Mouse (Mus musculus) C2C12 (cell line): ENCODE results near the gene Palmd. TPM values are rescaled to one million over a fixed set of nuclear protein-coding genes. Genes with fewer than 3 reads are reported as not detected.

Source experiments
- H3K27me3 ChIP-seq: one replicate; pipeline ENCODE4 v1.6.1; 2011; ENCODE audit not compliant: control insufficient read depth, insufficient read depth, insufficient read length
- H3K36me3 ChIP-seq: one replicate; pipeline ENCODE4 v1.6.1; 2011; ENCODE audit not compliant: control insufficient read depth, insufficient read depth
- H3K4me3 ChIP-seq: one replicate; pipeline ENCODE4 v1.5.1; 2011; ENCODE audit warnings: mild to moderate bottlenecking, control low read depth; ENCODE audit not compliant: poor library complexity, insufficient read depth, severe bottlenecking
- H3K79me2 ChIP-seq: one replicate; pipeline ENCODE4 v1.6.1; 2011; ENCODE audit not compliant: control insufficient read depth, insufficient read depth
- H3K79me3 ChIP-seq: one replicate; pipeline ENCODE4 v1.6.1; 2011; ENCODE audit warnings: low read depth, control low read depth
- H3ac ChIP-seq: one replicate; pipeline ENCODE3; 2011; ENCODE audit warnings: low read depth; ENCODE audit not compliant: control insufficient read depth, insufficient read length
- CEBPB ChIP-seq: IDR thresholded peaks from one replicate; pipeline ENCODE4 v1.6.1; 2011; ENCODE audit warnings: low read depth, mild to moderate bottlenecking, control low read depth, moderate library complexity
- CTCF ChIP-seq: IDR thresholded peaks from one replicate; pipeline ENCODE4 v1.5.1; 2011; ENCODE audit not compliant: control insufficient read depth, insufficient read depth, insufficient read length
- FOSL1 ChIP-seq: IDR thresholded peaks from one replicate; pipeline ENCODE4 v1.8.0; 2011; ENCODE audit warnings: mild to moderate bottlenecking, low read length; ENCODE audit not compliant: poor library complexity, insufficient read depth, severe bottlenecking
- MAX ChIP-seq: IDR thresholded peaks from one replicate; pipeline ENCODE4 v1.6.1; 2011; ENCODE audit warnings: mild to moderate bottlenecking, control low read depth
- MYOD1 ChIP-seq: IDR thresholded peaks from one replicate; pipeline ENCODE4 v1.6.1; 2011; ENCODE audit warnings: low read depth; ENCODE audit not compliant: control insufficient read depth, insufficient read length
- MYOG ChIP-seq: IDR thresholded peaks from one replicate; pipeline ENCODE4 v1.6.1; 2011; ENCODE audit not compliant: control insufficient read depth, insufficient read length; ENCODE audit errors: extremely low read depth
- USF1 ChIP-seq: IDR thresholded peaks from one replicate; pipeline ENCODE4 v1.6.1; 2011; ENCODE audit warnings: low read depth, mild to moderate bottlenecking, control low read depth, moderate library complexity
- polyA plus RNA-seq: library from polyadenylated mRNA; unstranded; fragments of >200 nt; fragmentation: generic; extraction: Trizol; gene quantifications from one replicate; pipeline ENCODE4 v1.2.1, GENCODE M21; 2012; ENCODE audit warnings: missing spikeins

Gene Palmd
- polyA plus RNA-seq, 1 experiment = 0.04 TPM

DNA sequence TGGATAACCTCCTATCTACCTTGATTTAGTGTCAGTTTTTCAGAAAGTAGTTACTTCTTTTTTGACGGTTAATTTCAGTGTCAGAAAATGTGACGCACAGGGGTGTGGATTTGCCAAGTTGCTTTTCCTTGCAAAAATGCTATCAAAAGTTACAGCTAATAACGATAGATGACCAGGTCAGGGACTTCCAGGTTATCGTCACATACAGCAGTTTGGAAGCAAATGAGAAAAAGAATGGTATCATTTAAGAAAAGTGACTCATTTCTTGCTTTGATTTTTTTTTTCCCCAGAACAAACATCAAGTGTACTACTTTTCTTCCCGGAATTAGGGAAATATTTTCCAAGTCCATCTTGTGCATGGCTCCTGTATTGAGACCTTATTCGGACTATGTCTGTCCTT is 1.4 kb downstream of the Palmd start:
- TF ChIP-seq MYOD1 (no peak), USF1 (no peak), CEBPB (no peak), MAX (no peak), MYOG (no peak), CTCF (no peak), FOSL1 (no peak)
- Histone ChIP-seq H3K36me3 (no peaks in the 10 kb centered on the region), H3K79me2 (no peaks in the 10 kb centered on the region), H3ac (no peak overlapping the region), H3K27me3 (no peaks in the 10 kb centered on the region), H3K79me3 (no peaks in the 10 kb centered on the region), H3K4me3 (no peak overlapping the region)

DNA sequence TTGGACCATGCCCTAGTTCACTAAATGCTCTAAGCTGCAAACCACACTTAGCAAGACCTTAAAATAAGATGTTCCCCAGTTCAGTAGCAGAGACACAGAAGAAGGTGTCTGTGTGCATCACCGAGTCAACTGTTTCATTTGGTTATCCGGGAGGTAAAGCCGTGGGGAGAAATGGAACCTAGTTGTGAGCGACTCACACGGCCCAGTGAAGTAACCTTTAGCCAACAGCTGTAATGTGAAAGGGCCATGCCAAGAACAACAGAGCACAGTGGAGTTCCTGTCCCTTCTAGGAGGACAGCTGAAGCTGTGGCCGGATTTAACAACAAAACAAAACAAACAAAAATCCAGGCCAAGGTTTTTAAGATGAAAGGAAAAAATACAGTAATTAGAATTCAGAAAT is 2.0 kb downstream of the Palmd start:
- Histone ChIP-seq H3K27me3 (no peaks in the 10 kb centered on the region), H3K4me3 (no peak overlapping the region), H3K36me3 (no peaks in the 10 kb centered on the region), H3K79me3 (no peaks in the 10 kb centered on the region), H3ac (no peak overlapping the region), H3K79me2 (no peaks in the 10 kb centered on the region)
- TF ChIP-seq CEBPB (peak; percentile 23), MYOG (no peak), FOSL1 (no peak), USF1 (no peak), MYOD1 (peak; percentile 25), MAX (no peak), CTCF (no peak)

DNA sequence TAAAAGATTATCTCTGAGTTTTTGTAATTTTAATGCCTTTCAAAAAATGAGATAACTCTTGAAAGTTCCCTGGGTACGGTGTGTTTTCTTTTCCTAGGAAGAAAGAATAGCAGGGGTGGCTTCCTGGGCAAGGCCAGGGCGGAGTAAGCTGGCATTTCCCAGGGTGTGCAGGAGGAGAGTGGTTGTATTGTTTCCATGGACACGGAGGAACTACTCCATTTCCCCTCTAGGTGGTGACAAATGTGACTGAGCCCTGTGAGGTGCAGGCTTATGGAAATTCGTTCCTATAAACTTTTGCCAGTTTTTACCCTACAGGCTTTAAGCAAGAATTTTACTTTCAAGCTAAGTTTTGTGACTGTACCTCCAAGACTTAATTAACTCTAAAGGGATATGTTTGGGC is 2.6 kb downstream of the Palmd start:
- H3K79me3 ChIP-seq = no peaks in the 10 kb centered on the region
- no peaks in the 10 kb centered on the region for H3K36me3 ChIP-seq
- no peak overlapping the region for H3K4me3 ChIP-seq
- no peaks in the 10 kb centered on the region for H3K27me3 ChIP-seq
- no peaks in the 10 kb centered on the region for H3K79me2 ChIP-seq
- no peak overlapping the region for H3ac ChIP-seq
- TF ChIP-seq MYOG = no peak
- peak; percentile 9 for TF ChIP-seq CTCF

DNA sequence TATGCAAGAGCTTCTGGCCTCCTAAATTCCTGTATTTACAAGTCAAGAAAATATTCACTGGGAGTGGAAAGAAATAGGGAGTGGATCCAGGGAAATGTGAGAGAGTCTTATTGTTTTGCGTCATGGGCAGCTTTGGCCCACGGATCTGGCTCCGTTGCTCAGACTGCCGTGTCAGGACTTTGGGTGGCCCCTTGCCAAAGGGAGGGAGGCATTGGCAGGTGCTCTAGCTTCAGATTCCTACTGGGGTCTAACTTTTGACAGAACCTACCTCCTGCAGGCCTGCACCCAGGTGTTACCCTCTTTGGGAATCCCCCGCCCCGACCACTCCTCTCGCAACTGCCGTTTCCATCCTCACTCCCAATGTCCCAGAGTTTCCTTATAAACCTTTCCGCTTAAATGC is 4.4 kb downstream of the Palmd start:
- H3K36me3 ChIP-seq = no peaks in the 10 kb centered on the region
- H3K79me2 ChIP-seq = no peaks in the 10 kb centered on the region
- H3ac ChIP-seq = no peak overlapping the region
- no peaks in the 10 kb centered on the region for H3K27me3 ChIP-seq
- no peak overlapping the region for H3K4me3 ChIP-seq
- no peaks in the 10 kb centered on the region for H3K79me3 ChIP-seq
- no peak for TF ChIP-seq CTCF
- TF ChIP-seq MAX = no peak
- TF ChIP-seq FOSL1 = no peak
- TF ChIP-seq USF1 = no peak
- no peak for TF ChIP-seq MYOD1
- no peak for TF ChIP-seq MYOG
- no peak for TF ChIP-seq CEBPB

DNA sequence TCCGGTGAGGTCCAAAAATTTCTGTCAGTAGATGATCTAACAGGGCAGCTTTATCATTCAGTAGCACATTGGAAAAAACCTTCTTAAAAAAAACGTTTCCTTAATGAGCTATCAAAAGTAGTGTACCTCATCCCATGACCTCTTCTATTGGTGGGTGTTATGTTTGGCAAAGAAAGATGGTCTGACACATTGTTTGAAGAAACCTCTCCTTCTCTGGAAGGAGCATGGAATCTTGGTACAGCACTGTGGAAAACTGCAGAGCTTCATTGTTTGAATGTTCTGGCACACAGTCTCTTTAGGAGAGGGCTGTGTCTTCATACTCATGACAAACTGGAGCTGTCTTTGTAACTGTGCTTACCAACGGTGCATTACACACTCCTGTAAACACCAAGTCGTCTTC is 5.6 kb downstream of the Palmd start:
- Histone ChIP-seq H3K36me3 (no peaks in the 10 kb centered on the region), H3K27me3 (no peaks in the 10 kb centered on the region), H3K79me2 (no peaks in the 10 kb centered on the region), H3K79me3 (no peaks in the 10 kb centered on the region), H3K4me3 (no peak overlapping the region), H3ac (no peak overlapping the region)
- TF ChIP-seq USF1 = no peak
- no peak for TF ChIP-seq CEBPB
- TF ChIP-seq CTCF = no peak
- TF ChIP-seq MYOG = no peak
- no peak for TF ChIP-seq MYOD1
- no peak for TF ChIP-seq FOSL1
- TF ChIP-seq MAX = no peak

- no peaks in the 10 kb centered on the region for H3K27me3 ChIP-seq
- no peaks in the 10 kb centered on the region for H3K36me3 ChIP-seq
- H3ac ChIP-seq = no peak overlapping the region
- TF ChIP-seq CTCF = no peak
- no peak for TF ChIP-seq USF1
- no peak for TF ChIP-seq MYOD1
- TF ChIP-seq FOSL1 = no peak
- TF ChIP-seq MYOG = no peak
- no peak for TF ChIP-seq CEBPB
- no peak for TF ChIP-seq MAX
- no peak overlapping the region for H3K4me3 ChIP-seq
- H3K79me2 ChIP-seq = no peaks in the 10 kb centered on the region
- no peaks in the 10 kb centered on the region for H3K79me3 ChIP-seq
Observed at GRCm38 (mm10) chr3:116961354-116962142, 7.2 kb downstream of the Palmd start.
